Mouse (Mus musculus) kidney, adult 2 months (tissue): ENCODE data around the gene Zpld1. TPM values are rescaled to one million over a fixed set of nuclear protein-coding genes. Genes with fewer than 3 reads are reported as not detected.

Experiments used
- DNase-seq: peaks from one replicate; pipeline ENCODE4 v3.0.0; 2021
- H3K27ac ChIP-seq: fragments of 200-500 bp; 2 replicates; pipeline ENCODE4 v1.5.1; 2012; ENCODE audit warnings: low read depth, low read length, control low read depth, inconsistent platforms; ENCODE audit not compliant: insufficient read depth
- H3K27me3 ChIP-seq: fragments of 200-500 bp; replicated peaks from 2 replicates; pipeline ENCODE4 v1.6.1; 2012; ENCODE audit warnings: mild to moderate bottlenecking, moderate library complexity, low read length, inconsistent platforms; ENCODE audit not compliant: control insufficient read depth, insufficient read depth
- H3K36me3 ChIP-seq: fragments of 200-500 bp; 2 replicates; pipeline ENCODE4 v1.6.1; 2012; ENCODE audit warnings: mild to moderate bottlenecking, moderate library complexity, low read length, inconsistent platforms; ENCODE audit not compliant: control insufficient read depth, insufficient read depth
- H3K4me1 ChIP-seq: fragments of 200-500 bp; 2 replicates; pipeline ENCODE4 v1.6.1; 2011; ENCODE audit warnings: low read length; ENCODE audit not compliant: control insufficient read depth, insufficient read depth
- H3K4me3 ChIP-seq: fragments of 200-500 bp; 2 replicates; pipeline ENCODE4 v1.5.1; 2011; ENCODE audit warnings: mild to moderate bottlenecking, low read depth, low read length, control low read depth; ENCODE audit not compliant: insufficient read depth
- CTCF ChIP-seq: fragments of 200-500 bp; conservative IDR thresholded peaks from 2 replicates; pipeline ENCODE4 v1.5.1; 2011; ENCODE audit warnings: low read depth, mild to moderate bottlenecking, control low read depth, low read length, moderate library complexity, mixed read lengths; ENCODE audit not compliant: insufficient read depth, insufficient read length
- POLR2A ChIP-seq: fragments of 200-500 bp; IDR thresholded peaks from one replicate; pipeline ENCODE4 v1.6.1; 2011; ENCODE audit warnings: low read depth, low read length, control low read depth
- WGBS: fragments of 180-500 bp; shearing (Covaris S2); methylation state at CpG from one replicate; pipeline ENCODE4 v1.1.7; 2018; 5-methylcytosine and 5-hydroxymethylcytosine counted together
- polyA plus RNA-seq: library from polyadenylated mRNA; depleted of rRNA; stranded (reverse); fragments of >200 nt; gene quantifications from 2 replicates; pipeline ENCODE4 v1.2.3, GENCODE M21; 2012; rRNA removed

The Zpld1 gene
- 0.81 and 0.87 TPM in 2 replicates for polyA plus RNA-seq

DNA sequence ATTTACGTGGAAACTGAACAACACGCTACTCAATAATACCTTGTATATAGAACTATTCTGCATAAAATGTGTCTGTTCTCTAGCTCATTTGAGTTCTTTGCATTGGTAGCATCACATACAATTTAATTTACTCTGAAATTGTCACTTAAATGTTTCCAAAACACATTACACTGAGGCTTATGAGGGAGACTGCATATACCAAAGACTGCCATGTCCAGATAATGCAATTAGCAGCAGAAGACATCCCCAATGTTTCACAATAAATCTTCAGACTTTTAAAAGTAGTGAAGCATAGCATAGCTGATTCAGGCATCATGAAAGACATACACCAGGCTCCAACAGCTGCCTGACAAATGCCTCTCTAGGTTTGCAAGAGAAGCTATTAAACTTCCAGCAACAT is at the start of gene Zpld1:
Gene Zpld1 (minus strand): TSS at position 101 of the 400 bp plus-strand sequence.
- TF ChIP-seq POLR2A (no peak), CTCF (no peak)
- no peak for DNase-seq
- WGBS: 100% methylated on average over 2 of the region's 2 CpGs
- Histone ChIP-seq H3K27ac (no peak within 1 kb of the TSS), H3K4me3 (no peak within 1 kb of the TSS), H3K4me1 (no peaks in the 10 kb centered on the region), H3K36me3 (no peaks in the 10 kb centered on the region), H3K27me3 (no peaks in the 10 kb centered on the region)

DNA sequence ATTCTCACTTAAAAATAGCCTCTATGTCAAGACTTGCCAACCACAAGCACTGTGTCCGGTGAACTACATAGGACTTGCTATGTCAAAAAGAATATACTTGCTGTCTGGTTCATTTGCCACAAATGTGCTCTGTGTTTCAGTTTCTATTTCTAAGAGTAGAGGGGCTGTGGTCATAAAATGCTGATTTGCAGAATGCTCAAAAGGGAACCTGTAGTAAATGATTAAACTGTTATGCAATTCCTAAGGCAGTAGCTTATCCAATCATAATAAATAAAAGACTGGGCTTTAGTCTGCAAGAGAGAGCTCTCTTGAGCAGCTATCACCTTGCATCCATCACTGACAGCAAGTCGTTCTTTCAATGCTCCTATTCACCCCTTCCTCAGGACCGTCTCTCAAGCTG is 47.9 kb upstream of the Zpld1 start:
- Histone ChIP-seq H3K4me1 (no peaks in the 10 kb centered on the region), H3K27me3 (no peaks in the 10 kb centered on the region), H3K4me3 (no peak overlapping the region), H3K36me3 (no peaks in the 10 kb centered on the region; the same call in 1 of the 2 replicates), H3K27ac (no peak overlapping the region)
- TF ChIP-seq CTCF (no peak), POLR2A (no peak)
- DNase-seq: peak; percentile 10
- WGBS: 58% methylated on average over 3 of the region's 3 CpGs

DNA sequence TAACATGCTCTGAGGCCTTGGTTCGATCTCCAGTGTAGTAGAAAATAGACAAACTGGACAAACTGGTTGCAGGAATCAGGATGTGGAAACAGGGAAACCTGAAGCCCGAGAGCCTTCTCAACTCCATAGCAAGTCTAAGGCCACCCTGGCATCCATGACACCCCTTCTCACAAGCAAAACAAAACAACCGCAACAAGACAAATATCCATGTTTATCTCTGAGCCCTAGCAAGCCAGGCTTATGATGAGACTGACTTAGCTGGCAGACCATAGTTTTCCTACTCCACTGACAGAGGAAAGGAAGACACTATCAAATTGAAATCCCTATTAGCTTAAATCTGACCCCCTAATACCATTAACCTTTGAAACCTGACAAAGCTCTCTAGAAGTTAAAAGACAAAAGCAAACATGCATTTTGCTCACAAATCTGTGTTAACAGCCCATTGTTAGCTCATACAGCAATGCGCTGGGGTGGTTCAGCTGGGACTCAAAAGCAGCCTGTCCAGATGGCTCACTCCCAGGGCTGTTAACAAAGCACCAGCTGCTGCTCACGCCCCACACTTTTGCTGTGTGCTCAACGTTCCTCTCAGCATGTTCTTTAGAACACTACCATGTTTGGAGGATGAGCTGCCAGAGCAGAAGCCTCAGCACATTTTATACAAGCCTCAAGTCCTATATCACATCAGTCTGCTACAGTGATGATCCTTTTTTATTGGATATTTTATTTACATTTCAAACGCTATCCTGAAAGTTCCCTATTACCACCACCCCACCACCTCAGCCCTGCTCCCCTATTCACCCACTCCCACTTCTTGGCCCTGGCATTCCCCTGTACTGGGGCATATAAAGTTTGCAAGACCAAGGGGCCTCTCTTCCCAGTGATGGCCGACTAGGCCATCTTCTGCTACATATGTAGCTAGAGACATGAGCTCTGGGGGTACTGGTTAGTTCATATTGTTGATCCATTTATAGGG is 24.0 kb upstream of the Zpld1 start:
- no peak for DNase-seq
- Histone ChIP-seq H3K4me3 (no peak overlapping the region), H3K36me3 (no peaks in the 10 kb centered on the region), H3K27ac (no peak overlapping the region), H3K27me3 (no peaks in the 10 kb centered on the region), H3K4me1 (no peaks in the 10 kb centered on the region)
- 60% methylated on average over 8 of the region's 8 CpGs for WGBS
- no peak for TF ChIP-seq CTCF
- TF ChIP-seq POLR2A: no peak

DNA sequence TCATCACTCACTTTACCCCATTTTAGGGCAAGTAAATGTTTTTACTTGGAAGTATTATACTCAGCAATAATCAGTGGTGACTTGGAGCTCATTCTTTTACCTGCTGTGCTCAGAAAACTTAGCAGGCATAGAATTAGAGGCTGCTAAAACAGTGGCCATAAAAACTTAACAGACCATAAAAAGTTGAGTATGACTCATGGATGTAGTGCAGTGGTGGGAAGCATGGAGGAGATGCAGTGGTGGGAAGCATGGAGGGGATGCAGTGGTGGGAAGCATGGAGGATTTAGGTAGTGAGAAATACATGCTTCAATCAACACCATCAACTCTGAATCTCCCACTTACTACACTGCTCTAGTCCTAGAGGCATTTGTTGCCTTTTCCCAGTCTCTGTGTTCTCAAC is 19.2 kb upstream of the Zpld1 start:
- no peaks in the 10 kb centered on the region for H3K36me3 ChIP-seq
- H3K27me3 ChIP-seq: no peaks in the 10 kb centered on the region
- no peak for DNase-seq
- no peak overlapping the region for H3K4me3 ChIP-seq
- H3K27ac ChIP-seq: no peak overlapping the region
- TF ChIP-seq CTCF (no peak), POLR2A (no peak)
- H3K4me1 ChIP-seq: no peaks in the 10 kb centered on the region

DNA sequence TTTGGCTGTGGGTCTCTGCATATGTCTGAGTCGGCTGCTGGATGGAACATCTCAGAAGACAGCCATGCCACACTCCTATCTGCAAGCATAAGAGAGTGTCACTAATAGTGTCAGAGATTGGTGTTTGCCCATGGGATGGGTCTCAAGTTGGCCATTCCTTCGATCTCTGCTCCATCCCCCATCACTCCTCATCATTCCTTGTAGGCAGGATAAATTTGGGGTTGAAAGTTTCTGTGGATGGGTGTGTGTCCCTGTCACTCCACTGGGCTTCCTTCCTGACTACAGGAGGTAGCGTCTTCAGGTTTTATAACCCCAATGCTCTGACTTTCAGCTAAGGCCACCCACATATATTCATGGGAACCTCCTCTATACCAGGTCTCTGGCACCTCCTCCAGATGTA is 14.3 kb upstream of the Zpld1 start:
- WGBS: 86% methylated on average over 3 of the region's 3 CpGs
- no peaks in the 10 kb centered on the region for H3K27me3 ChIP-seq
- no peak for DNase-seq
- H3K36me3 ChIP-seq: no peaks in the 10 kb centered on the region
- H3K4me1 ChIP-seq: no peaks in the 10 kb centered on the region
- no peak overlapping the region for H3K27ac ChIP-seq
- H3K4me3 ChIP-seq: no peak overlapping the region
- TF ChIP-seq CTCF: no peak
- no peak for TF ChIP-seq POLR2A

DNA sequence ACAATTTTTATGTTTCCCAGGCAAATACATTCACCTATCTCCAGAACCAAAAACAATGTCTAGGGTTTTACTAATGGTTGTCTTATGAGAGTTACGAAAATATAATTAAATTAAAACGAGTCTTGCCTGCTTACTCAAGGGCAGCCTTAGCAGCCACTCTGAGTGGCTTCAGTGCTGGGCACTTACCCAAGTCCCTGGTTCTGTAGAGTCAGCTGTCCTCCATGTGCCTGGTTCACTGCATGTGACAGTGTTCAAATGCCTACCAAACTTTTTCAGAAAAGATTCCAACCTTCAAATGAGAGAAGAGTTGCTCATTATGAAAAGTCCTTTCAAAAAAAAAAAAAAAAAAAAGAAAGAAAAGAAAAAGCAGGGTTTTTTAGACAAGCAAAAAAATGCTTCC is 15.1 kb downstream of the Zpld1 start:
- Histone ChIP-seq H3K27ac (no peak overlapping the region), H3K36me3 (no peaks in the 10 kb centered on the region), H3K27me3 (no peaks in the 10 kb centered on the region), H3K4me3 (no peak overlapping the region), H3K4me1 (no peaks in the 10 kb centered on the region)
- no peak for TF ChIP-seq CTCF
- TF ChIP-seq POLR2A: no peak
- whole genome bisulfite sequencing: 41% methylated on average over 2 of the region's 2 CpGs
- peak; percentile 72 for DNase-seq

DNA sequence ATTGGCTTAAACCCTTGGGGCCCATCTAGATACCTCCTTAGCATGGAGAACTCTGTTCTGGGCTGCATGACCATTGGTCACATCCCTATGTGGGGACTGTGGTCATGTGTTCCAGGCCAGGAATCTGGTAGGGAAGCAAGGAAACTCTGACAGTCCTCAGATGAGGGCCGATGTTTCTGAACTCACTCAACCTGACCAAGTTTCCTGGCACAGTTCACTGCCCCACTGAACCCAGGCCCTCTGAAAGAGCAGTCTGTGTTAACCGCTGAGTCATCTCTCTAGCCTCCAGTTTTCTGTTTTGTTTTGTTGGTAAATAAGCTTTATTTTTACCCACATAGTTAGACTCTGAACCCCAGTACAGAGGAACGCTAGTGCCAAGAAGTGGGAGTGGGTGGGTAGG is 20.3 kb downstream of the Zpld1 start:
- Histone ChIP-seq H3K36me3 (no peaks in the 10 kb centered on the region), H3K27me3 (no peaks in the 10 kb centered on the region), H3K4me3 (no peak overlapping the region), H3K27ac (no peak overlapping the region), H3K4me1 (no peaks in the 10 kb centered on the region; the same call in 1 of the 2 replicates)
- no peak for TF ChIP-seq CTCF
- TF ChIP-seq POLR2A: no peak
- 40% methylated on average over 3 of the region's 3 CpGs for WGBS
- DNase-seq: peak; percentile 87
